Mouse (Mus musculus) MEL (cell line): Measurements from ENCODE around the gene Fezf2. TPM values are rescaled to one million over a fixed set of nuclear protein-coding genes. Genes with fewer than 3 reads are reported as not detected.

ENCODE experiments used
- DNase-seq: peaks from one replicate; pipeline ENCODE4 v3.0.0; 2011; ENCODE audit warnings: low read depth, low spot score
- H3K27ac ChIP-seq: 2 replicates; pipeline ENCODE4 v1.5.1; 2012; ENCODE audit warnings: low read depth, mild to moderate bottlenecking, control low read depth, low read length, moderate library complexity; ENCODE audit not compliant: control insufficient read depth
- H3K27me3 ChIP-seq, 2 experiments: fragments of 150-350 bp in 1 of 2; sonication (generic) in 1 of 2; 2 replicates each; pipeline ENCODE4 v1.6.1; 2012; ENCODE audit warnings: low read length in 2 of 2, mild to moderate bottlenecking in 2 of 2, improper control_type of control experiment in 1 of 2, moderate library complexity in 1 of 2; ENCODE audit not compliant: insufficient read depth in 2 of 2, control insufficient read depth in 1 of 2
- H3K36me3 ChIP-seq, 2 experiments: 2 replicates each; pipeline ENCODE4 v1.6.1; 2012 to 2014; ENCODE audit warnings: low read length in 2 of 2, improper control_type of control experiment in 1 of 2, inconsistent platforms in 1 of 2, mild to moderate bottlenecking in 1 of 2; ENCODE audit not compliant: insufficient read depth in 2 of 2, control insufficient read depth in 1 of 2
- H3K4me1 ChIP-seq, 2 experiments: fragments of 150-350 bp in 1 of 2; sonication (generic) in 1 of 2; 2 replicates each; pipeline ENCODE4 v1.6.1; 2012; ENCODE audit warnings: low read length in 2 of 2, improper control_type of control experiment in 1 of 2, mild to moderate bottlenecking in 1 of 2; ENCODE audit not compliant: insufficient read depth in 2 of 2, control insufficient read depth in 1 of 2
- H3K4me3 ChIP-seq, 2 experiments: fragments of 150-350 bp in 1 of 2; sonication (generic) in 1 of 2; 2 replicates each; pipeline ENCODE4 v1.5.1; 2012; ENCODE audit warnings: low read depth in 2 of 2, low read length in 2 of 2, mild to moderate bottlenecking in 2 of 2, moderate library complexity in 2 of 2, control low read depth in 1 of 2, improper control_type of control experiment in 1 of 2; ENCODE audit not compliant: control insufficient read depth in 1 of 2, insufficient read depth in 1 of 2
- H3K79me2 ChIP-seq: 2 replicates; pipeline ENCODE4 v1.6.1; 2012; ENCODE audit warnings: mild to moderate bottlenecking, low read length, moderate library complexity; ENCODE audit not compliant: control insufficient read depth, poor library complexity, insufficient read depth
- H3K9ac ChIP-seq: 2 replicates; pipeline ENCODE4 v1.6.1; 2012; ENCODE audit warnings: low read depth, mild to moderate bottlenecking, control low read depth, low read length, moderate library complexity; ENCODE audit not compliant: control insufficient read depth, poor library complexity, severe bottlenecking
- H3K9me3 ChIP-seq: fragments of 150-350 bp; sonication (generic); replicated peaks from 2 replicates; pipeline ENCODE4 v1.6.1; 2012; ENCODE audit warnings: mild to moderate bottlenecking, low read length, improper control_type of control experiment, moderate library complexity; ENCODE audit not compliant: insufficient read depth
- CHD2 ChIP-seq: IDR thresholded peaks from 2 replicates; pipeline ENCODE4 v1.6.1; 2011; ENCODE audit warnings: low read length, improper control_type of control experiment
- ELF1 ChIP-seq: IDR thresholded peaks from 2 replicates; pipeline ENCODE4 v1.6.1; 2014; ENCODE audit warnings: low read depth, mild to moderate bottlenecking, inconsistent platforms, low read length, improper control_type of control experiment, moderate library complexity
- ETS1 ChIP-seq: IDR thresholded peaks from 2 replicates; pipeline ENCODE4 v1.6.1; 2012; ENCODE audit warnings: low read depth, mild to moderate bottlenecking, inconsistent platforms, low read length, improper control_type of control experiment, moderate library complexity
- GABPA ChIP-seq: IDR thresholded peaks from 2 replicates; pipeline ENCODE4 v1.6.1; 2012; ENCODE audit warnings: low read depth, mild to moderate bottlenecking, inconsistent platforms, low read length, improper control_type of control experiment, moderate library complexity
- KAT2A ChIP-seq: conservative IDR thresholded peaks from 2 replicates; pipeline ENCODE4 v1.6.1; 2012; ENCODE audit warnings: low read depth, low read length, improper control_type of control experiment, inconsistent platforms
- MAFK ChIP-seq: IDR thresholded peaks from 2 replicates; pipeline ENCODE4 v1.6.1; 2011; ENCODE audit warnings: low read depth, mild to moderate bottlenecking, low read length, improper control_type of control experiment, borderline replicate concordance
- MYB ChIP-seq: IDR thresholded peaks from 2 replicates; pipeline ENCODE4 v1.6.1; 2011; ENCODE audit warnings: mild to moderate bottlenecking, low read depth, low read length, improper control_type of control experiment
- RAD21 ChIP-seq: IDR thresholded peaks from 2 replicates; pipeline ENCODE4 v1.6.1; 2011; ENCODE audit warnings: mild to moderate bottlenecking, low read depth, low read length, improper control_type of control experiment
- SMC3 ChIP-seq: IDR thresholded peaks from 2 replicates; pipeline ENCODE4 v1.6.1; 2011; ENCODE audit warnings: low read depth, low read length, improper control_type of control experiment
- UBTF ChIP-seq: IDR thresholded peaks from 2 replicates; pipeline ENCODE4 v1.6.1; 2012; ENCODE audit warnings: low read depth, mild to moderate bottlenecking, inconsistent platforms, low read length, improper control_type of control experiment, moderate library complexity, borderline replicate concordance; ENCODE audit not compliant: insufficient read depth
- USF2 ChIP-seq, 2 experiments: IDR thresholded peaks; 2 replicates each; pipeline ENCODE4 v1.6.1; 2011 to 2012; ENCODE audit warnings: improper control_type of control experiment in 2 of 2, low read length in 2 of 2, borderline replicate concordance in 1 of 2, inconsistent platforms in 1 of 2, low read depth in 1 of 2, mild to moderate bottlenecking in 1 of 2; ENCODE audit not compliant: insufficient read depth in 1 of 2
- ZKSCAN1 ChIP-seq: IDR thresholded peaks from 2 replicates; pipeline ENCODE4 v1.6.1; 2012; ENCODE audit warnings: low read depth, mild to moderate bottlenecking, inconsistent platforms, low read length, improper control_type of control experiment, moderate library complexity
- ZMIZ1 ChIP-seq: IDR thresholded peaks from 2 replicates; pipeline ENCODE4 v1.6.1; 2012; ENCODE audit warnings: low read depth, mild to moderate bottlenecking, inconsistent platforms, low read length, improper control_type of control experiment, moderate library complexity
- polyA plus RNA-seq, 2 experiments: library from polyadenylated mRNA; stranded (reverse) in 1 of 2; unstranded in 1 of 2; fragments of >175 nt in 1 of 2; fragments of >200 nt in 1 of 2; gene quantifications; 2 replicates each; pipeline versions ENCODE4 v1.2.1 to v1.2.4; 2012; ENCODE audit warnings: low replicate concordance in 2 of 2, low read depth in 1 of 2; ENCODE audit not compliant: insufficient read length in 2 of 2, insufficient read depth in 1 of 2, missing spikeins in 1 of 2
- total RNA-seq: library from RNA; depleted of rRNA; stranded (reverse); fragments of 300-350 nt; gene quantifications from 2 replicates; pipeline ENCODE4 v1.2.3, GENCODE M21; 2012

Fezf2 gene
- total and polyA plus RNA-seq, 3 experiments = not detected

DNA sequence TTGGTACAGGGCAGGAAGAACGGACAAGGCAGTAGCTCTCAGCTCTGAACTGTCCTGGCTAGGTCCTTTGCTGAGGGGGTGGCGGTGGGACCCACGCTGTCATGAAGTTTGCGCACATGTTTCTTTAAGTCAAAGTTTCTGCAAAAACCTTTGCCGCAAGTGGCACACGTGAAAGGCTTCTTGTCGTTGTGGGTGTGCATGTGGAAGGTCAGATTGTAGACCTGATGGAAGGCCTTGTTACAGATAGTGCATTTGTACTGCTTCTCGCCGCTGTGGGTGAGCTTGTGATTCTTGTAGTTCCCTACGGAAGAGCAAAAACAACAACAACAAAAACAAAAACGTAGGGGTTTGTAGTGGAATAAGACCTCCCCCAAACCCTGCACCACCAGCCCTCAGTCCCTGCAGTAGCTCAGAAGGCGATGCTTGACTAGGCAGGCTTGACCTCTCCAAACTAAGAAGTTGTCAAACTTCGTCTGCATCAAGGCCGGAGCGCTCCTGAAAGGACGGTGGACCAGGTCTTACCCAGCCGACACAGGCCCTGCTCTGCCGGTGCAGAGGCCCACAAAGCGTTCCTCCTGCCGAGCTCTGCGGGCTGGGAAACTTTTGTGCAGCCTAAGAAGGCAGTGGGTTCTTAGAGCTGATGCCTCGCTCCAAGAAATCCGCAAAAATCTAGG, 5.4 kb downstream of the Fezf2 start:
- no peaks in the 10 kb centered on the region for H3K4me1 ChIP-seq
- H3K27ac ChIP-seq = no peak overlapping the region
- no peak for DNase-seq
- no peaks in the 10 kb centered on the region for H3K36me3 ChIP-seq
- no peak overlapping the region for H3K4me3 ChIP-seq
- no peaks in the 10 kb centered on the region for H3K79me2 ChIP-seq
- TF ChIP-seq USF2 (IDR thresholded peaks at IDR 0.05; ENCODE audit: borderline replicate concordance in 1 of 2, insufficient read depth in 1 of 2, low read depth in 1 of 2, low read length in 2 of 2) (no peak), ZKSCAN1 (no peak), ETS1 (no peak)
- H3K9ac ChIP-seq = no peak overlapping the region
- no peaks in the 10 kb centered on the region for H3K9me3 ChIP-seq
- H3K27me3 ChIP-seq = no peaks in the 10 kb centered on the region

DNA sequence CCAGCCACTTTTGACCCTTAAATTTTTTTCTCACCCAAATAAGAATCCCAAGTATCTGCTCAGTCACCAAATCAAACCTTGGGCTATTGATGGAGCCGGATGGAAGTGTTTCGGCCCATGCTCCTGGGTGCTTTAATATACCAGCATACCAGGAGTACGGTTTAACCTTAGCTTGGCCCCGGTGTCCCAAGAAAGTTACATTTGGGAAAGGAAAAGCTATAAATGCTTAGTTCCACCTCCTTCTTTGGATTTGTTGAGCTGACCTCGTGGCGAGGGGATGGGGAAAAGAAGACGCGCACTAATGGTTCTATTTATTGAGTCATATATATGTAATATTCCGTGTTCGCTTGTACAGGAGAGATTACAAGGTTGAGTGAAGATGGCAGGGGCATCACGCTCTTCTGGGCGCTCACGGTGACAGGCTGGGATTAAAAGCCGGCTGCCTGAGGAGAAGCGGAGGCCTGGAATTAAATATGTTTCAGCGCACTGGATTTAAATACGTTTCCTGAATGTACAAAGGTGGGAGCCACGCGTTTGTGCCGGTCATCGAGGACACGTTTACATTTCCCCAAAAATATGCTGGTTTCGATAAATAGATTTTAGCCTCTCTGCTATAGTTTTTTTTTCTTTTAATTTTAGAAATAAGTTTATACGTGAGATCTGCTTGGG, 6.1 kb downstream of the Fezf2 start:
- H3K4me1 ChIP-seq = no peaks in the 10 kb centered on the region
- H3K79me2 ChIP-seq = no peaks in the 10 kb centered on the region
- no peaks in the 10 kb centered on the region for H3K36me3 ChIP-seq
- DNase-seq = no peak
- TF ChIP-seq KAT2A = no peak
- no peak for TF ChIP-seq MAFK
- no peak for TF ChIP-seq CHD2
- no peak for TF ChIP-seq MYB
- no peak for TF ChIP-seq GABPA
- TF ChIP-seq SMC3 = no peak
- TF ChIP-seq ZMIZ1 = no peak
- TF ChIP-seq ZKSCAN1 = no peak
- no peak for TF ChIP-seq ELF1
- no peak for TF ChIP-seq UBTF
- TF ChIP-seq RAD21 = no peak
- TF ChIP-seq, all 39 proteins: peak for 0
- Histone ChIP-seq H3K27ac (no peak overlapping the region), H3K9me3 (no peaks in the 10 kb centered on the region), H3K27me3 (no peaks in the 10 kb centered on the region), H3K4me3 (no peak overlapping the region), H3K9ac (no peak overlapping the region)
